Mouse (Mus musculus): ENCODE data around the gene Gbe1.

- TF ChIP-seq CTCF (IDR thresholded peaks at IDR 0.05; ENCODE audit: insufficient read depth, low read length) (no peak), POLR2A (IDR thresholded peaks at IDR 0.05; ENCODE audit: borderline replicate concordance, extremely low read depth, low read depth, low read length) (no peak)
Observed at GRCm38 (mm10) chr16:70407780-70408179, 94.0 kb downstream of the Gbe1 start.
